Mouse (Mus musculus): Measurements from ENCODE around the gene Ap2a1. TPM values are rescaled to one million over a fixed set of nuclear protein-coding genes. Genes with fewer than 3 reads are reported as not detected.
A peak's percentile ranks its signal among the peaks of the same experiment; 100 is the strongest.

The Ap2a1 gene
- polyA plus RNA-seq, 1 experiment: 323 TPM

DNA sequence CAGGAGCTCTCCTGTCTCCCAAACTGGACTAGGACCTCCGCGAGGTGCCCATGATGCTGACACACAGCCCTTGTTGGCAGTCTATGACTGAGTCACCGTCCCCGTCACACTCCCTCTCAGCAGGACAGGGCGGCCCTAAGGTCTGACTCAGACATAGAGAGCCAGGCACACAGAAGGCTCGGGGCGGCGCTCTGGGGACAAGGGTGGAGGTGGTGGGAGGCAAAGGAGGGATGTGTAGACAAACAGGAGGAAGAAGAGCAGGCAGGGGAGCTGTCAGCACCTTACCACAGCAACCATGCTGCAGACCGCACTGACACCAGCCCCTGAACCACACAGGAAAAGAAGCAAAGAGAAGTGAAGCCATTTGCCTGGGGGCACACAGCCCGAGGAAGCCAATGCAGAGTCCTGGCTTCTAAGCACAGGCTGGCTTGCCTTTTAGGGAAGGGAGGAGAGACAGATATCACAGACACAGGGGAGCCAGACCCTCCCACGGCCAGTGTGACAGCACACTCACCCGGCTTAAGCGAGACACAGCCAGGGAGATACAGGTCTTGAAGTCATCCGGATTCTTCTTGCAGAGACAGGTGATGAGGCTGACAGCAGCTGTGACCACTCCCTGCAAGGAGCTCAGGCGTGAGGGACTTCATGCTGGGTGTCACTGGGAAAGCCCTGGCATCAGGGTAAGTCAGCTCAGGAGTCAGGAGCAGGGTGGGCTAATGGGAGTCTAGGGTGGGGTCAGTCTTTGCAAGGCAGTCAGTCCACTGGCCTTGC is 20.4 kb downstream of the Ap2a1 start:
- no peak overlapping the region for H3K27ac ChIP-seq (ENCODE audit: control insufficient read depth, insufficient read depth, low read depth, low read length)
- H3K4me3 ChIP-seq (ENCODE audit: control insufficient read depth, low read depth, low read length): no peak overlapping the region
- H3K4me1 ChIP-seq (ENCODE audit: control insufficient read depth, insufficient read depth, low read length): no peaks in the 10 kb centered on the region
- H3K27me3 ChIP-seq (ENCODE audit: control insufficient read depth, insufficient read depth, low read length): no peaks in the 10 kb centered on the region
- TF ChIP-seq CTCF (IDR thresholded peaks at IDR 0.05; ENCODE audit: control insufficient read depth, insufficient read depth, insufficient replicate concordance, low read depth, low read length) (no peak), POLR2A (IDR thresholded peaks at IDR 0.05; ENCODE audit: control insufficient read depth, low read depth, low read length) (no peak)
- H3K36me3 ChIP-seq (ENCODE audit: control insufficient read depth, insufficient read depth, low read length): no peaks in the 10 kb centered on the region; the same call in 1 of the 2 replicates

DNA sequence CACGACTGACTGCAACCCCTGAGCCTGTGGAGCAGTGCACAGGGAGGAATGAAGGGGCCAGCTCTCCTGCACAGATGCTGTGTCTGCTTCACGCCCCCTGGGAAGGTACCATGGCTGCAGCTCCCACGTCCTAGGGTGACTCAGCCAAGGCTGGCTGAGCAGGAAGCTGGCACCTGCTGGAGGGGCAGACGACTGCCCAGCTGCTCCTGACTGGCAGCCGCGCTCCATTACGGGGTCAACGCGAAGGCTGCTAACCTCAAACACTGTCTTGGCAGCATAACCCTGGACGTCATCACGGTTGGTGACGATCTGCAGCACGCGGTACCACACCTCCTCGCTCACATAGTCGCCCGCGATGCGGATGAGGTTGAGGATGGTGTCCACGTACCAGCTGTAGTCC is 23.9 kb downstream of the Ap2a1 start:
- H3K4me3 ChIP-seq (ENCODE audit: control insufficient read depth, low read depth, low read length): no peak overlapping the region
- peaks cover 3% of the 10 kb centered on the region; the same call in 1 of the 2 replicates for H3K4me1 ChIP-seq (ENCODE audit: control insufficient read depth, insufficient read depth, low read length)
- no peak overlapping the region for H3K27ac ChIP-seq (ENCODE audit: control insufficient read depth, insufficient read depth, low read depth, low read length)
- TF ChIP-seq POLR2A (IDR thresholded peaks at IDR 0.05; ENCODE audit: control insufficient read depth, low read depth, low read length) (peak; percentile 34; the same call in 1 of the 2 replicates), CTCF (IDR thresholded peaks at IDR 0.05; ENCODE audit: control insufficient read depth, insufficient read depth, insufficient replicate concordance, low read depth, low read length) (no peak)
- no peaks in the 10 kb centered on the region for H3K27me3 ChIP-seq (ENCODE audit: control insufficient read depth, insufficient read depth, low read length)
- no peaks in the 10 kb centered on the region; the same call in 1 of the 2 replicates for H3K36me3 ChIP-seq (ENCODE audit: control insufficient read depth, insufficient read depth, low read length)

- Histone ChIP-seq H3K4me3 (ENCODE audit: control insufficient read depth, low read depth, low read length) (peak overlapping the region; percentile 53), H3K27me3 (ENCODE audit: control insufficient read depth, insufficient read depth, low read length) (no peaks in the 10 kb centered on the region), H3K27ac (ENCODE audit: control insufficient read depth, insufficient read depth, low read depth, low read length) (0 out of 2 replicates have a peak overlapping the region, but pooled peaks have one; percentile 12), H3K36me3 (ENCODE audit: control insufficient read depth, insufficient read depth, low read length) (no peaks in the 10 kb centered on the region; the same call in 1 of the 2 replicates), H3K4me1 (ENCODE audit: control insufficient read depth, insufficient read depth, low read length) (peaks cover 22% of the 10 kb centered on the region)
- TF ChIP-seq CTCF (IDR thresholded peaks at IDR 0.05; ENCODE audit: control insufficient read depth, insufficient read depth, insufficient replicate concordance, low read depth, low read length): no peak
Measured at GRCm38 (mm10) chr7:44901230-44901722, 28.0 kb downstream of the Ap2a1 start.

GRCm38 (mm10) chr7:44900632-44901031 is 28.7 kb downstream of the Ap2a1 start:
- Histone ChIP-seq H3K36me3 (ENCODE audit: control insufficient read depth, insufficient read depth, low read length) (no peaks in the 10 kb centered on the region), H3K4me3 (ENCODE audit: control insufficient read depth, low read depth, low read length) (no peak overlapping the region), H3K4me1 (ENCODE audit: control insufficient read depth, insufficient read depth, low read length) (peaks cover 23% of the 10 kb centered on the region), H3K27me3 (ENCODE audit: control insufficient read depth, insufficient read depth, low read length) (no peaks in the 10 kb centered on the region), H3K27ac (ENCODE audit: control insufficient read depth, insufficient read depth, low read depth, low read length) (no peak overlapping the region)
- TF ChIP-seq CTCF (IDR thresholded peaks at IDR 0.05; ENCODE audit: control insufficient read depth, insufficient read depth, insufficient replicate concordance, low read depth, low read length) (no peak), POLR2A (IDR thresholded peaks at IDR 0.05; ENCODE audit: control insufficient read depth, low read depth, low read length) (no peak)

- TF ChIP-seq POLR2A (IDR thresholded peaks at IDR 0.05; ENCODE audit: control insufficient read depth, low read depth, low read length): no peak
- TF ChIP-seq CTCF (IDR thresholded peaks at IDR 0.05; ENCODE audit: control insufficient read depth, insufficient read depth, insufficient replicate concordance, low read depth, low read length): no peak; the same call in 1 of the 2 replicates
- no peak overlapping the region; the same call in 1 of the 2 replicates for H3K27ac ChIP-seq (ENCODE audit: control insufficient read depth, insufficient read depth, low read depth, low read length)
- no peaks in the 10 kb centered on the region for H3K36me3 ChIP-seq (ENCODE audit: control insufficient read depth, insufficient read depth, low read length)
- H3K4me1 ChIP-seq (ENCODE audit: control insufficient read depth, insufficient read depth, low read length): peaks cover 26% of the 10 kb centered on the region
- H3K27me3 ChIP-seq (ENCODE audit: control insufficient read depth, insufficient read depth, low read length): no peaks in the 10 kb centered on the region
- no peak overlapping the region for H3K4me3 ChIP-seq (ENCODE audit: control insufficient read depth, low read depth, low read length)
Measured at GRCm38 (mm10) chr7:44898607-44899006, 30.7 kb downstream of the Ap2a1 start.

DNA sequence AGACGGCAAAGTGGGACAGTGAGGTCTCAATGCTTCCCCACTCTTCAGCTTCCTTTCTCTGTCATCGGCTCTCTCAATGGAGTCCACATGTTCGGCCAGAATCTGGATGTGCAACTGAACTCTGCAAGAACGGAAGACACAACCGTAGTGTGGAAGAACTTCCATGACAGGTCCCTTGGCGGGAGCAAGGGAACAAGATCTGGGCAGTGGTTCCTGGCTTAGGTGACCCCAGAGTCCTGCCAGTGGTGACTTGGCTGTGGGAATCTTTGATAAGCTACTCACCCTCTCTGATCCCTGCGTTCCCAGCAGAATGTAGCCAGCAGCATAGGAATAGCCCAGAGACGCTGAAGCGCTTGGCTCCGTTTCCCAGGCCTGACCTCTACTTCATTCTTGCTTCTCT is 32.8 kb downstream of the Ap2a1 start:
- H3K4me1 ChIP-seq (ENCODE audit: control insufficient read depth, insufficient read depth, low read length): peaks cover 30% of the 10 kb centered on the region
- no peaks in the 10 kb centered on the region for H3K27me3 ChIP-seq (ENCODE audit: control insufficient read depth, insufficient read depth, low read length)
- no peaks in the 10 kb centered on the region for H3K36me3 ChIP-seq (ENCODE audit: control insufficient read depth, insufficient read depth, low read length)
- H3K4me3 ChIP-seq (ENCODE audit: control insufficient read depth, low read depth, low read length): peak overlapping the region; percentile 80
- TF ChIP-seq POLR2A (IDR thresholded peaks at IDR 0.05; ENCODE audit: control insufficient read depth, low read depth, low read length): no peak
- no peak for TF ChIP-seq CTCF (IDR thresholded peaks at IDR 0.05; ENCODE audit: control insufficient read depth, insufficient read depth, insufficient replicate concordance, low read depth, low read length)
- peak overlapping the region; percentile 50 for H3K27ac ChIP-seq (ENCODE audit: control insufficient read depth, insufficient read depth, low read depth, low read length)

- peaks cover 29% of the 10 kb centered on the region for H3K4me1 ChIP-seq (ENCODE audit: control insufficient read depth, insufficient read depth, low read length)
- TF ChIP-seq POLR2A (IDR thresholded peaks at IDR 0.05; ENCODE audit: control insufficient read depth, low read depth, low read length) (peak; percentile 39; the same call in 1 of the 2 replicates), CTCF (IDR thresholded peaks at IDR 0.05; ENCODE audit: control insufficient read depth, insufficient read depth, insufficient replicate concordance, low read depth, low read length) (peak; percentile 35; the same call in 1 of the 2 replicates)
Measured at GRCm38 (mm10) chr7:44895593-44896434, 33.5 kb downstream of the Ap2a1 start, which contains the start of gene Fuz. Gene Fuz (plus strand): TSS chr7:44896079.

More at GRCm38 (mm10) chr7:44895593-44896434, 33.5 kb downstream of the Ap2a1 start, which contains the start of gene Fuz:
- Histone ChIP-seq H3K27ac (ENCODE audit: control insufficient read depth, insufficient read depth, low read depth, low read length) (peak within 1 kb of the TSS; percentile 81), H3K27me3 (ENCODE audit: control insufficient read depth, insufficient read depth, low read length) (no peaks in the 10 kb centered on the region), H3K36me3 (ENCODE audit: control insufficient read depth, insufficient read depth, low read length) (no peaks in the 10 kb centered on the region), H3K4me3 (ENCODE audit: control insufficient read depth, low read depth, low read length) (peak within 1 kb of the TSS; percentile 80)

All from testis, adult 2 months (tissue).